Mouse (Mus musculus) spleen, adult 12 weeks (tissue): ENCODE data around the gene C2cd3.
"Not testable (repeated sequence)": the region's sequence is repeated elsewhere in the genome, so short reads cannot be mapped to it uniquely, and the experiment has no call there.

Experiments
- DNase-seq: peaks from one replicate; pipeline ENCODE4 v3.0.0; 2022; ENCODE audit warnings: low spot score

Gene C2cd3

DNA sequence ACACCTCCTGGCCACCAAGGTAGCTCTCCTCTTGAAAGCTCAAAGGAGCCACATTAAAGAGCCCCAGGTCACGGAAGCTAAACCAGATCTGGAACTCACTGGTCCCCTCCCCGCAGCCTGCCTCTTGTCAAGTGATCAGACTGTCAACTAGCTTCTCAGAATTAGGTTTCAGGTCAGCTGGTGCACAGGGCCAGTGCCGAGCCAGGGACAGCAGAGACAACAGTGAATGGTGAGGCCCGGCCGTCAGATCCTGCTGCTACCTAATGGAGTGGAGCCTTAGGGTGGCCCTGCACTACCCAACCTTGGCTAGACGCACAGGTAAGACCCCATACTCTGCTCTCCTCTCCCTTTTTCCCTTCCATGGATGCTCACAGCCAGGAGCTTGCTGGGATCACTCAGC, 100.7 kb downstream of the C2cd3 start, which contains the start of gene Ucp3:
TSS of gene Ucp3 (plus strand) at position 214 of the 400 bp plus-strand sequence.
- DNase-seq: no peak

GRCm38 (mm10) chr7:100473846-100474454, 101.9 kb downstream of the C2cd3 start:
- no peak for DNase-seq

DNA sequence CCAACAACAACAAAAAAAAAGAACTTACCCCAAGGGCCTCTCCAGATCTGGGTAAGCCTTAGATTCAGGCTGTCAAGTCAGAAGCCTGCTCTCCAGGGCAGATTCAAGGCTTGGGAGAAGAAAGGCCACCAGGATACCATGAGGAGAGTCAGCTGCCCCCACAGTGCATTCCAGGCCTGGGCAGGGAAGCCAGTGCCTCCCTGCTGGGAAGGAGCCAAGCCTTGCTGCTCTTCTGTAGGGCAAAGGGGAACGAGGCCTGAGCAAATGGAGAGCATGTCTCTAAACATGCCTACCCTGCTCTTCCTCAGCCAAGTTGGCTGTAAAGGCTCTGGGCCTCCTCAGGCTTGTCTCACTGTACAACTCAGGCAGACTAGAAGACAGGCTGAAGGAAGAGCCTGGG, 102.6 kb downstream of the C2cd3 start:
- DNase-seq: no peak

DNA sequence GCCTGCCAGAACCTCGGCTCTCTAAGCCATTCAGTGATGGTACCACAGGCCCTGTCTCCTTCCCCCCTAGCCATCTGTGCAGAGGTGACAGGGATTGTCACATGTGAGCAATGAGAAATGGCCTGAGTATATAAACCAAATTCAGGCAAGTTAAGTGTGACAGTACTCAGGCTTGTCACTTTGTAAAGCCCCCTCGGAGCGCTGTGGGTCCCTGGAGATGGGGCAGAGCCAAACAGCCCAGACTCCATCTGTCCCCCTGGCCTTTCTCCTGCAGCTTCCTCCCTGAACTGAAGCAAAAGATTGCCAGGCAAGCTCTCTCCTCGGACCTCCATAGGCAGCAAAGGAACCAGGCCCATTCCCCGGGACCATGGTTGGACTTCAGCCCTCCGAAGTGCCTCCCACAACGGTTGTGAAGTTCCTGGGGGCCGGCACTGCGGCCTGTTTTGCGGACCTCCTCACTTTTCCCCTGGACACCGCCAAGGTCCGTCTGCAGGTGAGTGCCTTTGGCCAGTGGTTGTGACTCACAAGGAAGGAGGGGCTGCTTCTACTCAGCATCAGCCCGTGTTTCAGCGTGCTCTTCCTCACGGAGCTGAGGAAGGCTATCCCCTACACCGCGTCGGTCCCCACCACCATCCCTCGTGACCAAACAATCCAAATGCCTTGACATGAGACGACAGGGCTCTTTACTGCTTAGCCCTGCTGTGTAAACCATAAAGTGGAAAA, 107.2 kb downstream of the C2cd3 start:
- DNase-seq: no peak

- DNase-seq: no peak
Observed at GRCm38 (mm10) chr7:100479823-100480164, 107.8 kb downstream of the C2cd3 start.

DNA sequence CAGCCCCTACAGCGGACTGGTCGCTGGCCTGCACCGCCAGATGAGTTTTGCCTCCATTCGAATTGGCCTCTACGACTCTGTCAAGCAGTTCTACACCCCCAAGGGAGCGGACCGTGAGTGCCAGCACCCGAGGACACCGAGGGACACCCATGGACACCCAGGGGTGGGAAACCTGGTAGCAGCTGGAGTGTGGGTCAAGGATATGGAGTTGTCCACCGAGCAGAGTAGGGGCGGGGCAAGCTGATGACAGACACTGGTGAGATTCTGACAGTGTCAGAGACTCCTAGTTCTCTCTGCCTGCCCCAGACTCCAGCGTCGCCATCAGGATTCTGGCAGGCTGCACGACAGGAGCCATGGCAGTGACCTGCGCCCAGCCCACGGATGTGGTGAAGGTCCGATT, 108.1 kb downstream of the C2cd3 start:
- DNase-seq: no peak

DNA sequence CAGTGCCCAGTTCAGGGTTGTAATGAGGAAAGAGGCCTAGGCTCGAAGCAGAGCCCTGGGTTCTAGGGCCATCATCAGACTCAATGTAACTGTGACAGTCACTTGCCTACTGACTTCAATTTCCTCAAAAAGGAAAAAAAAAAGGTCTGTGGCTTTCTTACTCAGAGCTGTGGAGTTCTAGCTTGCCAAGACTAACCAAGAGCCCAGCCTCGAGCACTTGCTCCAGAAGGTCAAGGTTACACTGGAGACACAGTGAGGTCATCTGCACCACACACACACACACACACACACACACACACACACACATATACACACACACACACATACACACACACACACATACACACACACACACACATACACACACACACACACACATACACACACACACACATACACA, 110.0 kb downstream of the C2cd3 start:
- not testable (repeated sequence) for DNase-seq

GRCm38 (mm10) chr7:100484493-100484892, 112.5 kb downstream of the C2cd3 start:
- no peak for DNase-seq

- no peak for DNase-seq
Observed at GRCm38 (mm10) chr7:100487301-100487700, 115.3 kb downstream of the C2cd3 start.

DNA sequence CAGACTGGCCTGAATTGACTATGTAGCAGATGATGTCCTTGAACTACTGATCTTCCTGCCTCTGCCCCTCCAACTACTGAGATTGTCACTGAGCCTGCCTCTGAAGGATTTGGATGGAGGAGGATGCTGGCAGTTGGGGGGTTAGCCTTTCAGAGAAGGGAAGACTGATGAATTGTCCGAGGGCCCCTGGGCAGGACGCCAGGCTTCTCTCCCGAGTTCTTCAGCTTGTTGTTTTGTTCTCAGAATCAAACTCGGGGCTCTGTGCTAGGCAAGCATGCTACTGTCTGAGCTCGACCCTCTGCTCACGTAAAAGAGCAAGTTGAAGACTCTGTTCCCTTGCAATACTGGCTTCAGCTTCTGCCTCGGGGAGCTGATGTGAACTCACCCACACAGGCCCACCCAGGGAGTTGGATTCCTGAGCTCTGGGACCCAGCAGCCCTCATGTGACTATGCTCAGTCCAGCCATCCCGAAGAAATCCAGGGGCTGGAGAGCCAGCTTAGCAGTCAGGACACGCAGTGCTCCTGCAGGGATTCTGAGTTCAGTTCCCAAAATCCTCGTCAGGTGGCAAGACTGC, 116.5 kb downstream of the C2cd3 start:
- no peak for DNase-seq

- DNase-seq: no peak
Observed at GRCm38 (mm10) chr7:100492391-100493116, 120.5 kb downstream of the C2cd3 start.

- DNase-seq: peak; percentile 95
Observed at GRCm38 (mm10) chr7:100493117-100493483, 121.1 kb downstream of the C2cd3 start, which contains the start of gene Ucp2. TSS of gene Ucp2 (plus strand) at chr7:100493337.

DNA sequence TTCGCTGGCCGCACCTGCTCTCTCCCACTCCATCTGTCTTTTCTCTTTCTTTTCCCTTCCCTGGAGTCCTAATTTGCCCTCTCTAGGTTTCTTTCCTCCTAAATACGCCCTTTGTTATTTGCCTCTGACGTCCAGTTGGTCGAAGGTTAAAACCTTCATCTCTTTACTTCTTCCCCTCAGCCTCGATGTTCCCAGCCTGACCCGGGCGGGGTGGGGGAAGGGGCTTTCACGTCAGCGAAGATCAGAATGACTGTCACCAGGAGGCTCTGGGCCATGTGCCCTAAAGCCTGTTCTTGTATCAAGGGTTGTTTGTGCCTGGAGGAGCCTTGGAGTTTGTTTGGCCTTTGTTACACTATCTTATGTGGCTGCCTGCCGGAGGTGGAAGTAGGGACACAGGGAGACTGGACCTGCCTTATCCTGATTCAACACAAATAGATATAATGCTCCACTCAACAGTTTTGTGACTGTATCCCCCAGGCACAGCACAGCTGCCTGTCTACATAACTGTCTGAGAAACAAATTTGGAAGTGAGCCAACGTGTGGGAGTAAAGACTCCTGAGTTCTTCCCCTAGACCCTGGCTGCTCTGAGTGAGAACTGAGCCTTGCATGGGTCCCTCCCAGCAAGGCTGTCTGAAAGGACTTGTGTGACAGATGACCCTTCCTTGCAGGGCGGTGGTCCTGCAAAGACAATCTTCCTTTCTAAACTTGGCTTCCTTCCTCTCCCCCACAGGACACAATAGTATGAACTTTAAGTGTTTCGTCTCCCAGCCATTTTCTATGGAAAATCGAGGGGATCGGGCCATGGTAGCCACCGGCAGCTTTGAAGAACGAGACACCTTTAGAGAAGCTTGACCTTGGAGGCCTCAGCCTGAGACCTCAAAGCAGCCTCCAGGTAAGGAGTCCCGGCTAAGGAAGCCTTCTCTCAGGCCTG, 121.7 kb downstream of the C2cd3 start:
- DNase-seq: peak; percentile 55

DNA sequence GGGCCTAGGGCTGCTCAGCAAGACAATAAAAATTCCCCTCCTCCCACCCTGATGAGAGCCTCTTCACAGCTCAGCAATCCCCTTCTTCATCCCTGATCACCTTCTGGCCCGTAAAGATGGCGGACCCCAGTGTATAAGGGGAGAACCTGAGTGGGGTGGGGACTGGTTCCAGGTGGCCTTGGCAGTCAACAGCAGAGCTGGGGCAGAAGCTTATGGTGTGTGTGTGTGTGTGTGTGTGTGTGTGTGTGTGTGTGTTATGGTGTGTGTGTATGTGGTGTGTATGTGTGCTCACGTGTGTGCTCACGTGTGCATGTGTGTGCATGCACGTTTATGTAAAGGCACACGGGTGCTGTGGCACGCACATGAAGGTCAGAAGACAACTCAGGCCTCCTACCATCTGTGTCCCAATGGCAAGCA, 122.4 kb downstream of the C2cd3 start:
- peak; percentile 29 for DNase-seq

DNA sequence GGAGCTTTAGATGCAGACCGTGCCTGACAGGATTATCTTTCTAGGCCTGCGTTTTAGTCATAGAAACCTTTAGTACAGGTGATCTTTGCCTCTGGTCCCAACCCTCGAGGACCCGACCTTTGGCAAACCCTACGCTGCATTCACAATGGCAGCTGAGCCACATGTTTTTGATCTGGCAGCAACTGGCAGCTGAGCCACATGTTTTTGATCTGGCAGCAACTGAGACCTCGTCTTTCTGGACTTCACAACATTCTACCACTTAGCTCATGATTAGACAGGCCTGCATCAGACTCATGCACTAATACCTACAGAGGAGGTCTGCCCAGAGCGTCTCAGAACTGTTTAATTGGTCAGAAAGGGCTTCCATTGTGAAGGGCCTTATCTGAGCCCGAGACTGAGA, 123.0 kb downstream of the C2cd3 start:
- no peak for DNase-seq

- peak; percentile 76 for DNase-seq
Observed at GRCm38 (mm10) chr7:100495581-100496251, 123.7 kb downstream of the C2cd3 start.

- DNase-seq: no peak
Observed at GRCm38 (mm10) chr7:100496371-100496770, 124.3 kb downstream of the C2cd3 start.

DNA sequence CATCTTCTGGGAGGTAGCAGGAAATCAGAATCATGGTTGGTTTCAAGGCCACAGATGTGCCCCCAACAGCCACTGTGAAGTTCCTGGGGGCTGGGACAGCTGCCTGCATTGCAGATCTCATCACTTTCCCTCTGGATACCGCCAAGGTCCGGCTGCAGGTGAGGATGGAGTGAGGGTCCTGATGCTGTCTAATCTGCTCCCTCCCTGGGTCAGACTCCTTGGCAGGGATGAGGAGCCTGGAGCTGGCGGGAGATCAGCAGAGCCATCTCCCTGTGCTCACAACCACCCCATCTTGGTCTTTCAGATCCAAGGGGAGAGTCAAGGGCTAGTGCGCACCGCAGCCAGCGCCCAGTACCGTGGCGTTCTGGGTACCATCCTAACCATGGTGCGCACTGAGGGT, 124.8 kb downstream of the C2cd3 start:
- no peak for DNase-seq

DNA sequence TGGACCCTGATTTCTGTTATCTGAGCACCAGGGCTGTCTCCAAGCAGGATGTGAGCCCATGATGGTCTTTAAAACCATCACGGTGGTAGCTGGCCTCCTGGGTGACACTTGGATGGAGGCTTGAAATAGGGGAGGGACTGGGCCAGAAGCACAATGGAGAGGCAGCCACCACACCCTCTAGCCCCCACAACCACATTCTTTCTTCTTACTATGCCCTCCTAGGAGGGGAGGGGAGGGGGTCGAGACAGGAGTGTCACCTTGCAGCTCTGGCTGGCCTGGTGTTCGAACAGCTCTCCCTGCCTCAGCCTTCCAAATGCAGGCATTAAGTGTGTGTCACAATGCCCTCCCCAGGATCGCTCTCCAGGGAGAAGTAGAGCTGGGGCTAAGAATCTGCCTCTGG, 125.4 kb downstream of the C2cd3 start:
- DNase-seq: no peak

- DNase-seq: no peak
Observed at GRCm38 (mm10) chr7:100497982-100498381, 125.9 kb downstream of the C2cd3 start.

- no peak for DNase-seq
Observed at GRCm38 (mm10) chr7:100499465-100499864, 127.4 kb downstream of the C2cd3 start.
